Mouse (Mus musculus) midbrain, embryonic 11.5 days (tissue): Measurements from ENCODE around the gene Pea15a. TPM values are rescaled to one million over a fixed set of nuclear protein-coding genes. Genes with fewer than 3 reads are reported as not detected.

Experiments used
- ATAC-seq: fragments of 200-750 bp; cut with Nextera tagmentation; 2 replicates; pipeline ENCODE4 v1.8.0; 2017; ENCODE audit warnings: moderate TSS enrichment, moderate library complexity; ENCODE audit not compliant: low FRiP score
- DNase-seq: peaks from one replicate; pipeline ENCODE4 v3.0.0; 2015; ENCODE audit warnings: low spot score; ENCODE audit errors: missing footprints
- H3K27ac ChIP-seq: fragments of 300-500 bp; sonication (generic); 2 replicates; pipeline ENCODE4 v1.5.1; 2014; ENCODE audit warnings: low read depth, low read length
- H3K27me3 ChIP-seq: fragments of 300-500 bp; sonication (generic); 2 replicates; pipeline ENCODE4 v1.6.1; 2014; ENCODE audit warnings: mild to moderate bottlenecking, low read length, moderate library complexity, mixed read lengths; ENCODE audit not compliant: control insufficient read depth, insufficient read depth
- H3K36me3 ChIP-seq: fragments of 300-500 bp; sonication (generic); 2 replicates; pipeline ENCODE4 v1.6.1; 2014; ENCODE audit warnings: mild to moderate bottlenecking, low read length, moderate library complexity, mixed read lengths; ENCODE audit not compliant: control insufficient read depth, insufficient read depth
- H3K4me1 ChIP-seq: fragments of 300-500 bp; sonication (generic); 2 replicates; pipeline ENCODE4 v1.6.1; 2014; ENCODE audit warnings: low read length; ENCODE audit not compliant: control insufficient read depth, insufficient read depth
- H3K4me2 ChIP-seq: fragments of 300-500 bp; sonication (generic); 2 replicates; pipeline ENCODE4 v1.6.1; 2014; ENCODE audit warnings: mild to moderate bottlenecking, moderate library complexity
- H3K4me3 ChIP-seq: fragments of 300-500 bp; sonication (generic); 2 replicates; pipeline ENCODE4 v1.5.1; 2014; ENCODE audit warnings: low read depth, low read length
- H3K9ac ChIP-seq: fragments of 300-500 bp; sonication (generic); 2 replicates; pipeline ENCODE4 v1.6.1; 2014; ENCODE audit warnings: low read length
- H3K9me3 ChIP-seq: fragments of 300-500 bp; sonication (generic); 2 replicates; pipeline ENCODE4 v1.6.1; 2016; ENCODE audit warnings: low read length; ENCODE audit not compliant: control insufficient read depth
- WGBS: fragments of 180-500 bp; shearing (Covaris S2); extraction: QIAGEN DNeasy Blood & Tissue Kit; methylation state at CpG from one replicate; pipeline ENCODE4 v1.1.7; 2014; 5-methylcytosine and 5-hydroxymethylcytosine counted together
- polyA plus RNA-seq: library from polyadenylated mRNA; unstranded; fragments of >200 nt; fragmentation: Nextera tagmentation; extraction: Ambion mirVana; gene quantifications from 2 replicates; pipeline ENCODE4 v1.2.1, GENCODE M21; 2014

Gene Pea15a
- polyA plus RNA-seq, 1 experiment from 2014 or later, result 337 TPM

DNA sequence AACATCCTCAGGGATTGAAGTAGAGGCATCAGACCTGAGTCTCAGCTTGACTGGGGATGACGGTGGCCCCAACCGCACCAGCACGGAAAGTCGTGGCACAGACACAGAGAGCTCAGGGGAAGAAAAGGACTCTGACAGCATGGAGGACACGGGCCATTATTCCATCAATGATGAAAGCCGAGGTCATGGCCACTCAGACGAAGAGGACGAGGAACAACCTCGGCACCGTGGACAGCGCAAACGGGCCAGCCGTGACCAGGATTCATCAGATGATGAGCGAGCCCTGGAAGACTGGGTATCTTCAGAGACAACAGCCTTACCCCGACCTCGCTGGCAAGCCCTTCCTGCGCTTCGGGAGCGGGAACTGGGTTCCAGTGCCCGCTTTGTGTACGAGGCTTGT, 34.2 kb downstream of the Pea15a start:
- H3K4me2 ChIP-seq, result no peak overlapping the region
- no peaks in the 10 kb centered on the region for H3K9me3 ChIP-seq
- H3K9ac ChIP-seq, result no peak overlapping the region
- 91% methylated on average over 21 of the region's 21 CpGs for WGBS
- H3K27ac ChIP-seq, result no peak overlapping the region
- H3K27me3 ChIP-seq, result no peaks in the 10 kb centered on the region
- DNase-seq (no peak), ATAC-seq (no peak)
- no peaks in the 10 kb centered on the region for H3K4me1 ChIP-seq
- H3K36me3 ChIP-seq, result peaks cover 29% of the 10 kb centered on the region
- no peak overlapping the region for H3K4me3 ChIP-seq

DNA sequence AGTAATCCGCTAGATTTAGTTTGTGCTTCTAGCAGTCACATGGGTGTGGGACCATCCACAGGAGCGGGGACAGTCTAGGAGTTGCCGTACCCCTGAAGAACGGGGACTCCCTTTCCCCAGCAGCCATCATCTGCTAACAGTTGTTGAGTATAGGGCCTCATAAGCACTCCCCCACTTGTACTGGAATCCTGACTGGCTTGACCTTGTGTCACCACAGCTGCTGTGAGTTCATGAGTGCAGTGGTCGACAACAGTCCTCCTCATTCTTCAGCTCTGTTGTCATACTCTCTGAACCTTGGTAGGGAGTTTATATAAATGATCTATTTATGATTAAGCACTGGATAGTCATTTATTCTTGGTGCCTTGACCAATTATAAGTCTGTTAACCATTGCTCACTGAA, 36.8 kb downstream of the Pea15a start:
- Histone ChIP-seq H3K27me3 (no peaks in the 10 kb centered on the region), H3K4me3 (no peak overlapping the region), H3K4me1 (no peaks in the 10 kb centered on the region), H3K36me3 (peaks cover 31% of the 10 kb centered on the region), H3K9ac (no peak overlapping the region), H3K9me3 (no peaks in the 10 kb centered on the region), H3K27ac (no peak overlapping the region), H3K4me2 (no peak overlapping the region)
- DNase-seq (no peak), ATAC-seq (no peak)
- WGBS, result 98% methylated on average over 5 of the region's 5 CpGs

DNA sequence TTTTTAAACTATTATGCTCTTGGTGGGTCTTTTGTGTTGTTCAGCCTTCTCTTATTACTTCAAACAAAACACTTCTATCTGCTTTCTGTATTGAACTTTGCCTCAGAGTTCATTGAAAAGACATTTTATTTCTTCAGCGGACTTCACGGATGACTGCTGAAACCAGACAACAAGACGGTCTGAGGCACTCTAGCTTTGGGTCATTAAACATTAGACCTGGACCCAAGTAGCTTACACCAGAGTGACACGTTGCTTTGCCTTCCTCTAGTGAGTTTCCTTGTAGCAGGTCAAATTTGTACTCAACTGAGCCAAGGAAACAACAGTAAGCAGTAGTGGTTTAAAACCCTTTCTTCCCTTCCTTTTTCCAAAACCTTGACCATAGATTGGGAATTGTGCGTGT, 38.7 kb downstream of the Pea15a start:
- no peak for ATAC-seq
- 87% methylated on average over 5 of the region's 5 CpGs for WGBS
- no peaks in the 10 kb centered on the region for H3K4me1 ChIP-seq

DNA sequence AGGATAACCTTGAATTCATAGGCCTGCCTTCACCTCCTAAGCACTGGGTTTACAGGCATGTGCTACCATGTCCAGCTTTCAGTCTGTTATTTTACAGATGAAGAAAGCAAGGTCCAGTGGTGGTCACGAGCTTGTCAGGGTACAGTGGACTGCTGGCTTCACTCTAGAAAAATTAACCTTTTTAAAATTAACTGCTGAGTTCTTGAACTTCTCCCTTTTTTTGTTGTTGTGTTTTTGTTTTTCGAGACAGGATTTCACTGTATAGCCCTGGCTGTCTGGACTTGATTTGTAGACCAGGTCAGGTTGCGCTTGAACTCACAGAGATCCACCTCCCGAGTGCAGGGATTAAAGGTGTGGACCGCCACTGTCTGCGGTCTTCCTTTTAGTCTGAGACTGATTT, 43.6 kb downstream of the Pea15a start:
- H3K27me3 ChIP-seq, result no peaks in the 10 kb centered on the region
- no peak overlapping the region for H3K4me2 ChIP-seq
- no peaks in the 10 kb centered on the region for H3K4me1 ChIP-seq
- no peak overlapping the region for H3K9ac ChIP-seq
- no peak for DNase-seq
- H3K36me3 ChIP-seq, result peaks cover 3% of the 10 kb centered on the region; the same call in 1 of the 2 replicates
- ATAC-seq, result no peak
- 89% methylated on average over 6 of the region's 6 CpGs for WGBS
- H3K9me3 ChIP-seq, result no peaks in the 10 kb centered on the region
- H3K4me3 ChIP-seq, result no peak overlapping the region
- H3K27ac ChIP-seq, result no peak overlapping the region

More for the DNA sequence above, 38.7 kb downstream of the Pea15a start:
- H3K36me3 ChIP-seq, result peaks cover 20% of the 10 kb centered on the region
- no peaks in the 10 kb centered on the region for H3K9me3 ChIP-seq
- H3K27me3 ChIP-seq, result no peaks in the 10 kb centered on the region
- no peak overlapping the region for H3K4me3 ChIP-seq
- H3K4me2 ChIP-seq, result no peak overlapping the region
- H3K9ac ChIP-seq, result no peak overlapping the region
- DNase-seq, result no peak
- no peak overlapping the region for H3K27ac ChIP-seq

DNA sequence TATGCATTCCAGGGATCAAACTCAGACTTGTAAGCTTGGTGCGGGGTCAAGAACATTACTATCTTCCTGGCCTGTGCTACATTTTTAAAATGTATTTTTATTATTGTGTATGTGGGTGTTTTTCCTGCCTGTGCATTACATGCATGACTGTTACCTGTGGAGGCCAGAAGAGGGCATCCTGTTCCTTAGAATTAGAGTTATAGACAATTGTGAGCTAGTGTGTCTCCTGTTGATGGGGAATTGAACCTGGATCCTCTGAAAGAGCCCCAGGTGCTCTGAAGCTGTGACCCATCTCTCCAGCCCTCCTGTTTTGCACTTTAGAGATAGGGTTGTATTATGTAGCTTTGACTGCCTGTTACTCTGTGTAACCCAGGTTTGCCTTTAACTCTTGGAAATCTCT, 44.6 kb downstream of the Pea15a start:
- H3K27ac ChIP-seq, result no peak overlapping the region
- H3K36me3 ChIP-seq, result peaks cover 2% of the 10 kb centered on the region; the same call in 1 of the 2 replicates
- no peaks in the 10 kb centered on the region for H3K4me1 ChIP-seq
- no peak overlapping the region for H3K4me2 ChIP-seq
- H3K9me3 ChIP-seq, result no peaks in the 10 kb centered on the region
- H3K27me3 ChIP-seq, result no peaks in the 10 kb centered on the region
- ATAC-seq, result peak; percentile 40; the same call in 1 of the 2 replicates
- DNase-seq, result no peak
- no peak overlapping the region for H3K4me3 ChIP-seq
- WGBS, result 93% methylated on average over 1 of the region's 1 CpGs
- H3K9ac ChIP-seq, result no peak overlapping the region

DNA sequence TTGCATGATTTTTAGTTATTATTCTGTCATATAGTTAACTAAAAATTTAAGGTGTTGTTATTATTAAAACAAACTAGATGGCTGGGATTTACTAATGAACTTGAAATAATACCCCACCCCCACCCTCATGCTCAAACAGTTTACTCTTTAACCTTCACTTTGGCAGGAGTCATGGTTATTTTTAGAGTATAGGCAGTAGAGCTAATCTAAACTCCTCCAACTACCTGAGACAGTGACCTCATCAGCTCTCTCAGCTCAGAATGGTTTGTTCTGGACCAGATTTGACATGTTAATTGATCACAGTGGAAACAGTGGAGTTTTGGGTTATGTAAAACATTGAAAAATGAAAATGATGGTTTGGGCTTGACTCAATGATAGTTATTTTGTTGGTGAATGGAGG, 46.1 kb downstream of the Pea15a start:
- DNase-seq (no peak), ATAC-seq (no peak)
- Histone ChIP-seq H3K9me3 (no peaks in the 10 kb centered on the region), H3K27me3 (no peaks in the 10 kb centered on the region), H3K4me1 (no peaks in the 10 kb centered on the region), H3K36me3 (no peaks in the 10 kb centered on the region), H3K9ac (no peak overlapping the region), H3K27ac (no peak overlapping the region), H3K4me2 (no peak overlapping the region), H3K4me3 (no peak overlapping the region)

DNA sequence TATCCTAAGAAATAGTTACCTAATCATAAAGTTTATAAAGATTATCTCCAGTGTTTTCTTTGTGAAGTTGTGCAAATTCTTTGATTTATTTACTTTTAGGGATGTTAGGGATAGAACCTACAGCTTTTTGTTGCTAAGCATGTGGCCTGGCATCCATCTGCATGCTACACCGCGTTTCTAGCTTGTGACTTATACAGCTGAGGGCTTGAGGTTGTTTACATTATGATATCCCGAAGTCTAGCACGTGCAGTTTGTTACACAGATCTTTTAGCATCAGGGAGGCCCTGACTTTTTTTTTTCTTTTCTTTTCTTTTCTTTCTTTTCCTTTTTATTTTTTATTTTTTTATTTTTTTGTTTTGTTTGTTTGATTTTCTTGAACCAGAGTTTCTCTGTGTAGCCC, 46.6 kb downstream of the Pea15a start:
- no peaks in the 10 kb centered on the region for H3K36me3 ChIP-seq
- DNase-seq, result no peak
- no peaks in the 10 kb centered on the region for H3K27me3 ChIP-seq
- no peaks in the 10 kb centered on the region for H3K9me3 ChIP-seq
- no peak for ATAC-seq
- WGBS, result 82% methylated on average over 4 of the region's 4 CpGs
- H3K27ac ChIP-seq, result no peak overlapping the region
- no peaks in the 10 kb centered on the region for H3K4me1 ChIP-seq
- no peak overlapping the region for H3K4me2 ChIP-seq
- no peak overlapping the region for H3K4me3 ChIP-seq
- no peak overlapping the region for H3K9ac ChIP-seq

DNA sequence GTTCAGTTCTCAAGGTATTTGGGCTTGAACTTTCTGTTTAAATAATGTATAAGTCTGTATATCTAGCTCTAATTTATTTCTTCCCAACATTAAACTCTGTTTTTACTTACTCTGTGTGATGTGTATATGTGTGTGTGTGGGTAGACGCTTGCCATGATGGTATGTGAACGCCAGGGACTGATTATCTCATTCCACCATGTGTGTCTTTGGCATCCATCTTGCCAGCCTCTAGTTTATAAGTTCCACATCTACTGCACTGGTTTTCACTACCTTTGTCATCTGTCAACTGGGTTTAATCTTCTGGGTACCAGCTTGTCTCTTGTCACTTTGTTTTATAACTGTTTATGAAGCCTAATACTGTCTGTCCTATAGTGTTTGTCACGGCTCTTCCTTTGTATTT, 51.1 kb downstream of the Pea15a start:
- H3K27ac ChIP-seq, result no peak overlapping the region
- H3K4me2 ChIP-seq, result no peak overlapping the region
- H3K4me1 ChIP-seq, result no peaks in the 10 kb centered on the region
- ATAC-seq (no peak), DNase-seq (no peak)
- H3K36me3 ChIP-seq, result peaks cover 10% of the 10 kb centered on the region
- H3K9me3 ChIP-seq, result no peaks in the 10 kb centered on the region
- H3K27me3 ChIP-seq, result no peaks in the 10 kb centered on the region
- no peak overlapping the region for H3K4me3 ChIP-seq
- WGBS, result 96% methylated on average over 3 of the region's 3 CpGs
- H3K9ac ChIP-seq, result no peak overlapping the region

DNA sequence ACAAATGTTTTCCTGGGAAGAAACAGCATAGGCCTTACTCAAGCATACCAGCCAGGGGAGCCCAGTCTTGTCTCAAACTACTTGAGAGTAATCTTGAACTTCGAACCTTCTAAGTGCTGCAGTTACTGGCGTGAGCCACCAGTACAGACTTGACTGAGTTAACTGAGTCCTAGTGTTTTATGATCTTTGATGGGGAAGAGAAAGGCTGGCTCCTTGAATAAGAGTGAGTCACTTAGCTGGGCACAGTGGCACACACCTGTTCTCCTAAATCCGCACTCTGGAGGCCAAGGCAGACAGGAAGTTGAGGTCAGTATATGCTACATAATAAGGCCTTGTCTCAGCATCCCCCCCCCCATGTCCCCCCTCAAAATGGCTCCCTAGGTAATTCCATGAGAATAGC, 52.1 kb downstream of the Pea15a start:
- peaks cover under 1% of the 10 kb centered on the region for H3K4me1 ChIP-seq
- ATAC-seq, result no peak
- peaks cover 10% of the 10 kb centered on the region for H3K36me3 ChIP-seq
- no peak overlapping the region for H3K4me3 ChIP-seq
- 99% methylated on average over 3 of the region's 3 CpGs for WGBS
- H3K9me3 ChIP-seq, result no peaks in the 10 kb centered on the region
- no peak for DNase-seq
- H3K4me2 ChIP-seq, result no peak overlapping the region
- no peaks in the 10 kb centered on the region for H3K27me3 ChIP-seq
- no peak overlapping the region for H3K9ac ChIP-seq
- no peak overlapping the region for H3K27ac ChIP-seq
